Comparison of ENCODE assay signal across 9 mouse cellular contexts in the genomic region with DNA sequence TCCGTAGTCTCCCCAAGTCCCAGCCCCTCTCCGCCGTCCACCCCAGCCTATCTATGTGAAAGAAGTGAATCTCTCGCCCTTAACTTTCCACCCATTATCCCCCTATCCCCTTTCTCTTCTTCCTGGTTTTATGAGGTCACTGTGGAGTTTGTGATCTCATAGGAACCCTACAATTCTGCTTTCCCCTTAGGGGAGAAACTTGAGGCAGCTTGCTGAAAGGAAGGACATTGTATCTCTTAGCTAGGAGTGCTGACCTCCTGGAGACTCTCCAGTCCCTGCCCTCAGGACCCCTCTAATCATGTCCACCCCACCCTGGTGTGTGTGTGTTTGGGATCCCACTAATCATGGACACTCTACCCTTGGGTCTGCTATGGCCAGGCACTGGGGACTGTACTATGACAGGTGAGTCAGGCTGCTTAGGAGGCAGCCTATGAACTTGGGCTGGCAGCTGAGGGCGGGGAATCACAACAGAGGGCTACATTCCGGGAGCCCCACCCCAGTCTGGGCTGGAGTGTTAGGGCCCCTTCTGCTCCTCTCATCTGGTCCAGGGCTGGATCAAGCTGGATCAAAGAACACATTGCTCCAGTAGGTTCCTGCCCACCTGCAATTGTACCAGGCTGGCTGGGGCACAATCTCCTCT. TPM values are rescaled to one million over a fixed set of nuclear protein-coding genes. Genes with fewer than 3 reads are reported as not detected.
A peak's percentile ranks its signal among the peaks of the same experiment; 100 is the strongest.
DNase-seq lines count a peak whose midpoint lies in the region; ATAC-seq and TF ChIP-seq lines count a peak whose summit lies in the region.
"Had no signal": no experiment of that assay in that cellular context is flagged by ENCODE, and none has a peak within 500 bp of the region (broad histone marks: within the 10 kb centered on the region; RNA-seq: fewer than 3 reads in every experiment).

No protein-coding gene starts in this region.

- peaks cover 20% of the 10 kb centered on the region for H3K36me3 ChIP-seq in heart, embryonic 12.5 days
- H3K36me3 ChIP-seq in embryonic facial prominence, embryonic 11.5 days (replicated peaks; ENCODE audit: control insufficient read depth, insufficient read depth, low read depth, low read length), result 0 out of 2 replicates have a peak, but pooled peaks cover 2% of the 10 kb centered on the region
- no peaks in the 10 kb centered on the region for H3K36me3 ChIP-seq in kidney, adult 2 months (ENCODE audit: control insufficient read depth, insufficient read depth, low read length)
- H3K36me3 ChIP-seq in lung, embryonic 15.5 days, result peaks cover 15% of the 10 kb centered on the region
- no peaks in the 10 kb centered on the region for H3K36me3 ChIP-seq in stomach, embryonic 16.5 days (ENCODE audit: control insufficient read depth, insufficient read depth, low read length)

- TF ChIP-seq POLR2A in kidney, adult 2 months (IDR thresholded peaks at IDR 0.05; ENCODE audit: low read depth, low read length), result no peak

- H3K27ac ChIP-seq in heart, embryonic 12.5 days (ENCODE audit: poor library complexity, severe bottlenecking), result peak overlapping the region; percentile 89
- H3K27ac ChIP-seq in embryonic facial prominence, embryonic 11.5 days (replicated peaks; ENCODE audit: low read depth, low read length), result peak overlapping the region; percentile 56; the same call in 1 of the 2 replicates
- H3K27ac ChIP-seq in kidney, adult 2 months (ENCODE audit: insufficient read depth, low read depth, low read length), result peak overlapping the region; percentile 93
- H3K27ac ChIP-seq in lung, embryonic 15.5 days, result peak overlapping the region; percentile 98
- H3K27ac ChIP-seq in stomach, embryonic 16.5 days (ENCODE audit: low read length), result peak overlapping the region; percentile 92

- H3K4me3 ChIP-seq in heart, embryonic 12.5 days, result peak overlapping the region; percentile 73
- peak overlapping the region; percentile 93 for H3K4me3 ChIP-seq in embryonic facial prominence, embryonic 11.5 days (ENCODE audit: low read depth, low read length)
- peak overlapping the region; percentile 86 for H3K4me3 ChIP-seq in kidney, adult 2 months (ENCODE audit: insufficient read depth, low read depth, low read length)
- H3K4me3 ChIP-seq in lung, embryonic 15.5 days, result peak overlapping the region; percentile 83
- H3K4me3 ChIP-seq in stomach, embryonic 16.5 days (replicated peaks; ENCODE audit: low read length), result peak overlapping the region; percentile 66

- no peak for TF ChIP-seq CTCF in kidney, adult 2 months (conservative IDR thresholded peaks at IDR 0.05; ENCODE audit: insufficient read depth, insufficient read length, low read depth, low read length)

- peak overlapping the region; percentile 79 for H3K9ac ChIP-seq in heart, embryonic 12.5 days
- peak overlapping the region; percentile 81 for H3K9ac ChIP-seq in embryonic facial prominence, embryonic 11.5 days (replicated peaks; ENCODE audit: low read length)
- H3K9ac ChIP-seq in lung, embryonic 15.5 days, result peak overlapping the region; percentile 77
- peak overlapping the region; percentile 76 for H3K9ac ChIP-seq in stomach, embryonic 16.5 days (ENCODE audit: low read length)

- WGBS in heart, embryonic 12.5 days, result 18% methylated on average over 6 of the region's 6 CpGs
- WGBS in embryonic facial prominence, embryonic 11.5 days, result 27% methylated on average over 6 of the region's 6 CpGs
- WGBS in kidney, adult 2 months, result 11% methylated on average over 6 of the region's 6 CpGs
- WGBS in lung, embryonic 15.5 days, result 8% methylated on average over 6 of the region's 6 CpGs
- WGBS in stomach, embryonic 16.5 days, result 13% methylated on average over 6 of the region's 6 CpGs

- no peak for ATAC-seq in heart, embryonic 12.5 days (ENCODE audit: insufficient number of reproducible peaks, low FRiP score)
- no peak for ATAC-seq in embryonic facial prominence, embryonic 11.5 days (replicated peaks; ENCODE audit: insufficient number of reproducible peaks, low FRiP score, low TSS enrichment, low read depth)
- no peak for ATAC-seq in lung, embryonic 15.5 days (ENCODE audit: borderline replicate concordance, extremely low read depth, low FRiP score, low TSS enrichment)
- peak; percentile 6; the same call in 1 of the 2 replicates for ATAC-seq in stomach, embryonic 16.5 days (ENCODE audit: insufficient read depth, low FRiP score)

- no peaks in the 10 kb centered on the region for H3K9me3 ChIP-seq in heart, embryonic 12.5 days (replicated peaks)
- no peaks in the 10 kb centered on the region for H3K9me3 ChIP-seq in embryonic facial prominence, embryonic 11.5 days (replicated peaks; ENCODE audit: control insufficient read depth, low read length)
- no peaks in the 10 kb centered on the region for H3K9me3 ChIP-seq in lung, embryonic 15.5 days
- no peaks in the 10 kb centered on the region for H3K9me3 ChIP-seq in stomach, embryonic 16.5 days (replicated peaks; ENCODE audit: control insufficient read depth, low read length)

- H3K27me3 ChIP-seq in heart, embryonic 12.5 days (replicated peaks), result no peaks in the 10 kb centered on the region
- no peaks in the 10 kb centered on the region for H3K27me3 ChIP-seq in embryonic facial prominence, embryonic 11.5 days (ENCODE audit: control insufficient read depth, insufficient read depth, low read length)
- no peaks in the 10 kb centered on the region for H3K27me3 ChIP-seq in kidney, adult 2 months (replicated peaks; ENCODE audit: control insufficient read depth, insufficient read depth, low read length)
- H3K27me3 ChIP-seq in lung, embryonic 15.5 days, result no peaks in the 10 kb centered on the region
- H3K27me3 ChIP-seq in stomach, embryonic 16.5 days (ENCODE audit: control insufficient read depth, insufficient read depth, low read length), result no peaks in the 10 kb centered on the region

- DNase-seq in heart, adult 9 months (ENCODE audit: low spot score in 2 of 2), result no peak
- DNase-seq in embryonic facial prominence, embryonic 11.5 days (ENCODE audit: low spot score), result no peak
- DNase-seq in kidney, adult 2 months, result peak; percentile 76
- no peak for DNase-seq in gastrocnemius, postnatal 10 days
- no peak for DNase-seq in embryo, embryonic 9.5 days (ENCODE audit: extremely low spot score)

- H3K4me2 ChIP-seq in heart, embryonic 12.5 days, result peak overlapping the region; percentile 83
- H3K4me2 ChIP-seq in embryonic facial prominence, embryonic 11.5 days (ENCODE audit: low read depth, low read length), result peak overlapping the region; percentile 86
- H3K4me2 ChIP-seq in lung, embryonic 15.5 days, result peak overlapping the region; percentile 76
- peak overlapping the region; percentile 92 for H3K4me2 ChIP-seq in stomach, embryonic 16.5 days (ENCODE audit: low read depth, low read length)

- H3K4me1 ChIP-seq in heart, embryonic 12.5 days (replicated peaks), result peaks cover 32% of the 10 kb centered on the region
- peaks cover 13% of the 10 kb centered on the region for H3K4me1 ChIP-seq in embryonic facial prominence, embryonic 11.5 days (ENCODE audit: control insufficient read depth, insufficient read depth, low read length)
- peaks cover 18% of the 10 kb centered on the region for H3K4me1 ChIP-seq in kidney, adult 2 months (ENCODE audit: control insufficient read depth, insufficient read depth, low read length)
- H3K4me1 ChIP-seq in lung, embryonic 15.5 days, result peaks cover 47% of the 10 kb centered on the region
- H3K4me1 ChIP-seq in stomach, embryonic 16.5 days (ENCODE audit: control insufficient read depth, insufficient read depth, low read length), result peaks cover 42% of the 10 kb centered on the region

RNA-seq across cellular contexts. Expression of a gene that starts 1.1 kb away (rescaled TPM):
- polyA plus RNA-seq in heart, embryonic 12.5 days (2016; fragmentation: Nextera tagmentation; extraction: Ambion mirVana), result 6.9 and 7.1 TPM in 2 replicates
- polyA plus RNA-seq in embryonic facial prominence, embryonic 11.5 days (2014; fragmentation: Nextera tagmentation; extraction: Ambion mirVana), result 3.7 and 4.8 TPM in 2 replicates
- polyA plus RNA-seq in kidney, adult 2 months (2012; rRNA removed), result 12.2 and 19.8 TPM in 2 replicates
- polyA plus RNA-seq in lung, embryonic 15.5 days (2015; fragmentation: Nextera tagmentation; extraction: Ambion mirVana), result 9.4 and 9.6 TPM in 2 replicates
- 9.4 and 12.2 TPM in 2 replicates for polyA plus RNA-seq in stomach, embryonic 16.5 days (2015; fragmentation: Nextera tagmentation; extraction: Ambion mirVana)
- total RNA-seq in gastrocnemius, postnatal 10 days (2021), result 1 to 10 TPM; 4.1 to 7.7 TPM

RNA-seq across cellular contexts. Expression of a gene that starts 1.1 kb away (rescaled TPM):
- 24.3 and 27.3 TPM in 2 replicates for polyA plus RNA-seq in heart, embryonic 12.5 days (2016; fragmentation: Nextera tagmentation; extraction: Ambion mirVana)
- polyA plus RNA-seq in embryonic facial prominence, embryonic 11.5 days (2014; fragmentation: Nextera tagmentation; extraction: Ambion mirVana), result 28.4 and 30.0 TPM in 2 replicates
- 39.4 and 45.5 TPM in 2 replicates for polyA plus RNA-seq in kidney, adult 2 months (2012; rRNA removed)
- 35.7 and 37.1 TPM in 2 replicates for polyA plus RNA-seq in lung, embryonic 15.5 days (2015; fragmentation: Nextera tagmentation; extraction: Ambion mirVana)
- polyA plus RNA-seq in stomach, embryonic 16.5 days (2015; fragmentation: Nextera tagmentation; extraction: Ambion mirVana), result 36.4 and 39.4 TPM in 2 replicates
- total RNA-seq in gastrocnemius, postnatal 10 days (2021), result 10 to 100 TPM; 15.9 to 17.7 TPM

RNA-seq across cellular contexts. Expression of a gene that starts 1.2 kb away (rescaled TPM):
- 0.15 TPM in 1 of 2 replicates, not detected in the other for polyA plus RNA-seq in heart, embryonic 12.5 days (2016; fragmentation: Nextera tagmentation; extraction: Ambion mirVana)
- 0.13 TPM in 1 of 2 replicates, not detected in the other for polyA plus RNA-seq in embryonic facial prominence, embryonic 11.5 days (2014; fragmentation: Nextera tagmentation; extraction: Ambion mirVana)
- 0.20 and 0.41 TPM in 2 replicates for polyA plus RNA-seq in kidney, adult 2 months (2012; rRNA removed)
- polyA plus RNA-seq in lung, embryonic 15.5 days (2015; fragmentation: Nextera tagmentation; extraction: Ambion mirVana), result 0.08 and 0.21 TPM in 2 replicates
- polyA plus RNA-seq in stomach, embryonic 16.5 days (2015; fragmentation: Nextera tagmentation; extraction: Ambion mirVana), result 0.09 and 0.27 TPM in 2 replicates
- total RNA-seq in gastrocnemius, postnatal 10 days (2021), result under 1 TPM; 0.33 to 0.70 TPM

RNA-seq across cellular contexts. Expression of a gene that starts 11.1 kb away (rescaled TPM):
- polyA plus RNA-seq in heart, embryonic 12.5 days (2016; fragmentation: Nextera tagmentation; extraction: Ambion mirVana), result 5.2 and 5.3 TPM in 2 replicates
- 2.8 and 5.2 TPM in 2 replicates for polyA plus RNA-seq in embryonic facial prominence, embryonic 11.5 days (2014; fragmentation: Nextera tagmentation; extraction: Ambion mirVana)
- 61.1 and 77.6 TPM in 2 replicates for polyA plus RNA-seq in kidney, adult 2 months (2012; rRNA removed)
- 6.5 and 8.3 TPM in 2 replicates for polyA plus RNA-seq in lung, embryonic 15.5 days (2015; fragmentation: Nextera tagmentation; extraction: Ambion mirVana)
- 6.8 and 9.4 TPM in 2 replicates for polyA plus RNA-seq in stomach, embryonic 16.5 days (2015; fragmentation: Nextera tagmentation; extraction: Ambion mirVana)
- 1 to 10 TPM; 2.1 to 4.0 TPM for total RNA-seq in gastrocnemius, postnatal 10 days (2021)

RNA-seq across cellular contexts. Expression of a gene that starts 15.5 kb away (rescaled TPM):
- polyA plus RNA-seq in heart, embryonic 12.5 days (2016; fragmentation: Nextera tagmentation; extraction: Ambion mirVana), result 0.20 and 0.21 TPM in 2 replicates
- polyA plus RNA-seq in embryonic facial prominence, embryonic 11.5 days (2014; fragmentation: Nextera tagmentation; extraction: Ambion mirVana), result 0.10 and 0.53 TPM in 2 replicates
- 4.2 and 4.4 TPM in 2 replicates for polyA plus RNA-seq in kidney, adult 2 months (2012; rRNA removed)
- polyA plus RNA-seq in lung, embryonic 15.5 days (2015; fragmentation: Nextera tagmentation; extraction: Ambion mirVana), result 0.06 TPM in 1 of 2 replicates, not detected in the other
- 0.14 and 0.19 TPM in 2 replicates for polyA plus RNA-seq in stomach, embryonic 16.5 days (2015; fragmentation: Nextera tagmentation; extraction: Ambion mirVana)
- under 1 TPM; 0.42 to 0.61 TPM for total RNA-seq in gastrocnemius, postnatal 10 days (2021)
- polyA plus RNA-seq: brain, embryonic 14.5 days had no signal
